Mouse (Mus musculus) lung, embryonic 16.5 days (tissue): ENCODE measurements at regions not wholly inside any gene's neighbourhood (a gene's known extent, or its start where the extent isn't known, plus 50 kb on each side); places are given as distances from the start of the nearest gene placed in this dataset.

ENCODE experiments used
- ATAC-seq: fragments of 200-750 bp; cut with Nextera tagmentation; 2 replicates; pipeline ENCODE4 v1.8.0; 2017; ENCODE audit warnings: low read depth, mild to moderate bottlenecking, moderate library complexity
- H3K27ac ChIP-seq: fragments of 300-500 bp; sonication (generic); 2 replicates; pipeline ENCODE4 v1.5.1; 2014; ENCODE audit warnings: mild to moderate bottlenecking, control low read depth, low read length
- H3K27me3 ChIP-seq: fragments of 300-500 bp; sonication (generic); 2 replicates; pipeline ENCODE4 v1.6.1; 2014; ENCODE audit warnings: low read depth, low read length, mixed read lengths; ENCODE audit not compliant: control insufficient read depth, insufficient read depth
- H3K36me3 ChIP-seq: fragments of 300-500 bp; sonication (generic); 2 replicates; pipeline ENCODE4 v1.6.1; 2014; ENCODE audit warnings: low read length; ENCODE audit not compliant: control insufficient read depth, insufficient read depth
- H3K4me1 ChIP-seq: fragments of 300-500 bp; sonication (generic); replicated peaks from 2 replicates; pipeline ENCODE4 v1.6.1; 2014; ENCODE audit warnings: low read length, mixed read lengths; ENCODE audit not compliant: control insufficient read depth, insufficient read depth
- H3K4me2 ChIP-seq: fragments of 300-500 bp; sonication (generic); 2 replicates; pipeline ENCODE4 v1.6.1; 2014; ENCODE audit warnings: low read depth, low read length, control low read depth
- H3K4me3 ChIP-seq: fragments of 300-500 bp; sonication (generic); 2 replicates; pipeline ENCODE4 v1.5.1; 2014; ENCODE audit warnings: mild to moderate bottlenecking, low read length, control low read depth
- H3K9ac ChIP-seq: fragments of 300-500 bp; sonication (generic); 2 replicates; pipeline ENCODE4 v1.6.1; 2014; ENCODE audit warnings: low read length, control low read depth
- H3K9me3 ChIP-seq: fragments of 300-500 bp; sonication (generic); 2 replicates; pipeline ENCODE4 v1.6.1; 2016; ENCODE audit warnings: low read length; ENCODE audit not compliant: control insufficient read depth
- WGBS: fragments of 180-500 bp; shearing (Covaris S2); extraction: QIAGEN DNeasy Blood & Tissue Kit; methylation state at CpG from one replicate; pipeline ENCODE4 v1.1.7; 2014; 5-methylcytosine and 5-hydroxymethylcytosine counted together

- Histone ChIP-seq H3K9me3 (no peaks in the 10 kb centered on the region), H3K36me3 (no peaks in the 10 kb centered on the region), H3K9ac (no peak overlapping the region), H3K4me3 (no peak overlapping the region), H3K27me3 (no peaks in the 10 kb centered on the region), H3K27ac (no peak overlapping the region), H3K4me1 (0 out of 2 replicates have a peak, but pooled peaks cover 2% of the 10 kb centered on the region), H3K4me2 (no peak overlapping the region)
- ATAC-seq = no peak
- 84% methylated on average over 7 of the region's 7 CpGs for WGBS
Observed at GRCm38 (mm10) chr11:45262198-45262597, 589.7 kb upstream of the Clint1 start.

- H3K27ac ChIP-seq = no peak overlapping the region
Observed at GRCm38 (mm10) chr11:45264001-45264400, 587.9 kb upstream of the Clint1 start.

GRCm38 (mm10) chr11:45265171-45265988 is 586.5 kb upstream of the Clint1 start:
- no peaks in the 10 kb centered on the region for H3K27me3 ChIP-seq
- no peak overlapping the region for H3K9ac ChIP-seq
- no peaks in the 10 kb centered on the region for H3K36me3 ChIP-seq
- H3K4me3 ChIP-seq = no peak overlapping the region
- WGBS = 53% methylated on average over 17 of the region's 17 CpGs
- peaks cover 5% of the 10 kb centered on the region; the same call in 1 of the 2 replicates for H3K4me1 ChIP-seq
- ATAC-seq = peak; percentile 58
- peak overlapping the region; percentile 7; the same call in 1 of the 2 replicates for H3K4me2 ChIP-seq
- no peaks in the 10 kb centered on the region for H3K9me3 ChIP-seq
- H3K27ac ChIP-seq = peak overlapping the region; percentile 69

More at GRCm38 (mm10) chr11:45264001-45264400, 587.9 kb upstream of the Clint1 start:
- no peak overlapping the region for H3K4me2 ChIP-seq
- no peaks in the 10 kb centered on the region for H3K9me3 ChIP-seq
- no peak overlapping the region for H3K4me3 ChIP-seq
- WGBS = 74% methylated on average over 3 of the region's 3 CpGs
- H3K4me1 ChIP-seq = peaks cover 2% of the 10 kb centered on the region; the same call in 1 of the 2 replicates
- H3K9ac ChIP-seq = no peak overlapping the region
- no peaks in the 10 kb centered on the region for H3K27me3 ChIP-seq
- ATAC-seq = no peak
- H3K36me3 ChIP-seq = no peaks in the 10 kb centered on the region

- H3K4me3 ChIP-seq = no peak overlapping the region
- ATAC-seq = peak; percentile 58
- WGBS = 39% methylated on average over 4 of the region's 4 CpGs
- no peak overlapping the region for H3K27ac ChIP-seq
- H3K9me3 ChIP-seq = no peaks in the 10 kb centered on the region
- no peak overlapping the region for H3K9ac ChIP-seq
- H3K4me2 ChIP-seq = 0 out of 2 replicates have a peak overlapping the region, but pooled peaks have one; percentile 10
- H3K36me3 ChIP-seq = no peaks in the 10 kb centered on the region
- H3K27me3 ChIP-seq = no peaks in the 10 kb centered on the region
- peaks cover 5% of the 10 kb centered on the region; the same call in 1 of the 2 replicates for H3K4me1 ChIP-seq
Observed at GRCm38 (mm10) chr11:45265989-45266302, 585.9 kb upstream of the Clint1 start.

- ATAC-seq = peak; percentile 64
- H3K36me3 ChIP-seq = no peaks in the 10 kb centered on the region
- H3K9ac ChIP-seq = no peak overlapping the region
- WGBS = 36% methylated on average over 5 of the region's 5 CpGs
- no peak overlapping the region for H3K4me2 ChIP-seq
- H3K4me3 ChIP-seq = no peak overlapping the region
- H3K4me1 ChIP-seq = peaks cover 5% of the 10 kb centered on the region; the same call in 1 of the 2 replicates
- peak overlapping the region; percentile 43; the same call in 1 of the 2 replicates for H3K27ac ChIP-seq
- H3K27me3 ChIP-seq = no peaks in the 10 kb centered on the region
- H3K9me3 ChIP-seq = no peaks in the 10 kb centered on the region
Observed at GRCm38 (mm10) chr11:45269215-45269614, 582.6 kb upstream of the Clint1 start.

GRCm38 (mm10) chr11:45271206-45271605 is 580.6 kb upstream of the Clint1 start:
- H3K9ac ChIP-seq = no peak overlapping the region
- H3K27ac ChIP-seq = no peak overlapping the region
- 51% methylated on average over 3 of the region's 3 CpGs for WGBS
- H3K4me3 ChIP-seq = no peak overlapping the region
- H3K4me2 ChIP-seq = no peak overlapping the region
- no peak for ATAC-seq
- no peaks in the 10 kb centered on the region for H3K36me3 ChIP-seq
- no peaks in the 10 kb centered on the region for H3K9me3 ChIP-seq
- no peaks in the 10 kb centered on the region for H3K27me3 ChIP-seq
- H3K4me1 ChIP-seq = peaks cover 5% of the 10 kb centered on the region; the same call in 1 of the 2 replicates

GRCm38 (mm10) chr11:45274446-45275119 is 577.3 kb upstream of the Clint1 start:
- H3K9me3 ChIP-seq = no peaks in the 10 kb centered on the region
- H3K27ac ChIP-seq = no peak overlapping the region
- no peak overlapping the region for H3K9ac ChIP-seq
- H3K4me2 ChIP-seq = no peak overlapping the region
- 0 out of 2 replicates have a peak, but pooled peaks cover under 1% of the 10 kb centered on the region for H3K4me1 ChIP-seq
- no peak overlapping the region for H3K4me3 ChIP-seq
- 59% methylated on average over 10 of the region's 10 CpGs for WGBS
- no peaks in the 10 kb centered on the region for H3K27me3 ChIP-seq
- ATAC-seq = no peak
- H3K36me3 ChIP-seq = no peaks in the 10 kb centered on the region

GRCm38 (mm10) chr11:45275170-45275569 is 576.7 kb upstream of the Clint1 start:
- no peaks in the 10 kb centered on the region for H3K27me3 ChIP-seq
- H3K9me3 ChIP-seq = no peaks in the 10 kb centered on the region
- no peaks in the 10 kb centered on the region for H3K4me1 ChIP-seq
- H3K9ac ChIP-seq = no peak overlapping the region
- no peaks in the 10 kb centered on the region for H3K36me3 ChIP-seq
- H3K4me2 ChIP-seq = no peak overlapping the region
- H3K4me3 ChIP-seq = no peak overlapping the region
- no peak overlapping the region for H3K27ac ChIP-seq
- 50% methylated on average over 3 of the region's 3 CpGs for WGBS
- ATAC-seq = no peak

GRCm38 (mm10) chr11:45296772-45297171 is 555.1 kb upstream of the Clint1 start:
- ATAC-seq = no peak

More at GRCm38 (mm10) chr11:45296772-45297171, 555.1 kb upstream of the Clint1 start:
- Histone ChIP-seq H3K4me2 (no peak overlapping the region), H3K9me3 (no peaks in the 10 kb centered on the region), H3K36me3 (no peaks in the 10 kb centered on the region), H3K27ac (no peak overlapping the region), H3K27me3 (no peaks in the 10 kb centered on the region), H3K4me1 (no peaks in the 10 kb centered on the region), H3K4me3 (no peak overlapping the region), H3K9ac (no peak overlapping the region)
- WGBS = 49% methylated on average over 2 of the region's 2 CpGs
